Mouse (Mus musculus): ENCODE results near the gene Glis2.

Gene Glis2

DNA sequence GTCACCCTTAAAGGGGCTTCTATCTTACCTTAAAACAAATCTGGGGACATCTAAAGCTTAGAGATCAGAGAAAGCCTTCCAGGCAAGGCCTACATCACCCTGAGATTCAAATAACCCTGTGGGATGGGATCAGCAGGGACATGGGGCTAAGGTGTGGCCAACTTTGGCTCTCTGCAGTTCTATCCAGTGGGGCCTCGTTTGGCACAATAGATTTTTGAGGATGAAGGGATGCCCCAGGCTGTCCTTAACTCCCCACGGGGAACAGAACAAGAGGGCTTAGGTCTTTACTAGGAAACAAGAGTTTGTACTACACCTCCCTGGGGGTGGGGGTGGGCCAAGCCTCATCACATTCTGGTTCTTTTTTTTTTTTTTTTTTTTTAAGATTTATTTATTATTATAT lies 64.8 kb downstream of the Glis2 start:
- DNase-seq (ENCODE audit: low spot score), result no peak

DNA sequence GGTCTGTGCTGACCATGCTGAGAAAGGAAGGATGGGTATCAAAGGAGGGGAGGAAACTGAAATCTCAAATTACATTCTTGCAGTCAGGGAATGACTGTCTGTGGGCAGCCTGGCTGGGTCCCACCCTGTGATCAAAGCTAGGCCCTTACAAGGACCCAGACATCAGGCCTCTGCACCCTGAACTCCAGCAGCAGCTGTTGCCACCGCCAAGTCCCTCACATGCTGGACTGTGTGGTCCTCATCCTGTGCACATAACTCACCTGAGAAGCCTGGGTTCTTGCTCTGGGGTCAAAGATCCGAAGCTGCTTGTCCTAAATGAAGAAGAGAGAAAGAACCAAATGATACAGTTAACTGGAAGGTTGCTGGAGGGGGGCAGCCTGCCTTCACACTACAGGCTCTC lies 67.1 kb downstream of the Glis2 start:
- no peak for DNase-seq (ENCODE audit: low spot score)

DNA sequence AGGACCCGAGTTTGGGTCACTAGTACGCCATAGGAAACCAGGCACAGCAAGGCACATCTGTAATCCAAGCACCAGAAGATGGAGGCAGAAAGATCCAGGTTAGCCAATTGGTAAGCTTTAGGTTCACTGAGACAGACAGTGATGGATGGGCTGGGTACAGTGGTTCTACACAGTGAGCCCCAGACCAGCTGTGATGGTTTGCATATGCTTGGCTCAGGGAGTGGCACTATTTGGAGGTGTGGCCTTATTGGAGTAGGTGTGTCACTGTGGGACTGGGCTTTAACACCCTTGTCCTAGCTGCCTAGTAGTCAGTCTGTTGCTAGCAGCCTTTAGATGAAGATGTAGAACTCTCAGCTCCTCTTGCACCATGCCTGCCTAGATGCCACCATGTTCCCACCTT lies 69.3 kb downstream of the Glis2 start:
- DNase-seq (ENCODE audit: low spot score), result no peak

DNA sequence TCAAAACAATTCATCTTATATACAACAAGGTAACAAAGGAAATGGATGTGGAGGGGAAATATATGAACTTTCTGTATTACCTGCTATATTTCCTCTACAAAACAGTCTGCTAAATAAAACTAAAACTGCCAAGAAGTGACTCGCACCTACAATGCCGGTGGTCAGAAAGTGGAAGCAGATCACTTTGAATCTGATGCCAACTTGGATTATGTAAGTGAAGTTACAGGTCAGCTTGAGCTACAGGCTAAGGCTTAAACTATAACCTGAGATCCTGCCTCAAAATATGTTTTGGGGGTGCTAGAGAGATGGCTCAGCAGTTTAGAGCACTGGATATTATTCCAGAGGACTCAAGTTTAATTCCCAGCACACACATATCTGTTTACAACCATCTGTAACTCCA lies 71.2 kb downstream of the Glis2 start:
- no peak for DNase-seq (ENCODE audit: low spot score)

DNA sequence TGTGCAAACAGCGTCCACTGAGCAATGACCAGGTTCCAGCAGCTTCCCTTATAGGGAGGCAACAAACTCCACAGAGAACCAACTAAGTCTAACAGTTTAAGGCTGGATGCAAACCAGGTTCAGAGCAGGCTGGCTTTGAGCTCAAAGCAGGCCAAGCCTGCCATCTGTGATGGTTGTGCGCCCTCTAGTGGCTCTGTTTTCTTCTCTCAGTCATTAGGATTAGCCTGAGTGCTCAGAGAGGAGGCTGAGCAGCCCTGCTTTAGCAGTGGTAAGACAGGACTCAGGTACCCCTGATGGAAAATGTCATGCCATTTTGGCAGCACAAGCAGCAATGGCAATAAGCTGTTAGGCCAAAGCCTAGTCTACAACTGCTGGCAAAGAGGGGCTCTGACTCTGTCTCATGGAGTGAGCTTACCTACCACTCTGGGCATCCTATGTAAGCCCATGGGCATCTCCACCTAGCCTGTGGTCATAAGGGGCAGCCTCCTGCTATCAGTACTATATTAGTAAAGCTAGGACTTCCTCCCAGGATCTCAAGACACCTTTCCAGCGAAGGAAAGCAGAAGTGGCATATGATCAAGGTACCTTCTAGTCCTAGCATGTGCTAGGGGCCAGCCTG lies 72.8 kb downstream of the Glis2 start:
- no peak for DNase-seq (ENCODE audit: low spot score)

DNA sequence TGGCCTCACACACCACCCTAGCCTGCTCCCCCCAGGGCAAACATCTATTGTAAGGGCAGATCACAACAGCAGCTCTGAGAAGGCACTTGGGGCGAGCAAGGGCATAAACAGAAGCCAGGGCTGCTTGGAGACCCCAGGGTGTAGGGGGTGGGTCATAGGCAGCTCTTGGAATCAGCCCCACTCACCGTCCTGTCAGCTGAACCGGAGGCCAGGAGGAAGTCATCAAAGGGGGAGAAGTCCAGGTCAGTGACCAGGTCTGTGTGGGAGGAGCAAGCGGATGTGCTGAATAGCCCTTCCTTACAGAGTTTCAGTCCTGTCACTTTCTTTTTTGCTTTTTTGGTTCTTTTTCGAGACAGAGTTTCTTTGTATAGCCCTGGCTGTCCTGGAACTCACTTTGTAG lies 75.8 kb downstream of the Glis2 start:
- DNase-seq (ENCODE audit: low spot score), result no peak

DNA sequence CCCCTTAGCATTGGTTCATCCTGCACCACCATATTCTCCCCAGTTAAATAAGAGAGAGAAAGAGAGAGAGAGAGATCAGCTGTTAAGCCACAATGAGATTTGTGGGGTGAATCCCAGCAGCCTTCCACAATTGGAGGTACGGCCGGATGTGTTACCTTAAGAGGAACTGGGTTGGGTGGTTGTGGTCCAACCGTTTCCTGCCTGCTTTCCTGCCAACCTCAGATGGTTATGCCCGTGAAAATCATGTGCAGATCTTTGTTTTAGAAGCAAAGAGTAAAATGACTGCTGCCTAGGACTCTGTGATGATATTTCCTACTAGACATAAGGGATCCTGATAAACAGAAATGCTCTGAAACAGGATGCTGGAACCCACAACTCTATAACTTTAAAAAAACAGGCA lies 79.6 kb downstream of the Glis2 start:
- no peak for DNase-seq (ENCODE audit: low spot score)

Measured in urinary bladder, postnatal 10 days (tissue).